Mouse (Mus musculus): ENCODE results near the gene Pof1b. TPM values are rescaled to one million over a fixed set of nuclear protein-coding genes. Genes with fewer than 3 reads are reported as not detected.

The Pof1b gene
- total RNA-seq (2023), result not detected in 4 replicates

GRCm38 (mm10) chrX:112698508-112698907 lies at the start of gene Pof1b:
TSS of gene Pof1b (minus strand) at chrX:112698651.

DNA sequence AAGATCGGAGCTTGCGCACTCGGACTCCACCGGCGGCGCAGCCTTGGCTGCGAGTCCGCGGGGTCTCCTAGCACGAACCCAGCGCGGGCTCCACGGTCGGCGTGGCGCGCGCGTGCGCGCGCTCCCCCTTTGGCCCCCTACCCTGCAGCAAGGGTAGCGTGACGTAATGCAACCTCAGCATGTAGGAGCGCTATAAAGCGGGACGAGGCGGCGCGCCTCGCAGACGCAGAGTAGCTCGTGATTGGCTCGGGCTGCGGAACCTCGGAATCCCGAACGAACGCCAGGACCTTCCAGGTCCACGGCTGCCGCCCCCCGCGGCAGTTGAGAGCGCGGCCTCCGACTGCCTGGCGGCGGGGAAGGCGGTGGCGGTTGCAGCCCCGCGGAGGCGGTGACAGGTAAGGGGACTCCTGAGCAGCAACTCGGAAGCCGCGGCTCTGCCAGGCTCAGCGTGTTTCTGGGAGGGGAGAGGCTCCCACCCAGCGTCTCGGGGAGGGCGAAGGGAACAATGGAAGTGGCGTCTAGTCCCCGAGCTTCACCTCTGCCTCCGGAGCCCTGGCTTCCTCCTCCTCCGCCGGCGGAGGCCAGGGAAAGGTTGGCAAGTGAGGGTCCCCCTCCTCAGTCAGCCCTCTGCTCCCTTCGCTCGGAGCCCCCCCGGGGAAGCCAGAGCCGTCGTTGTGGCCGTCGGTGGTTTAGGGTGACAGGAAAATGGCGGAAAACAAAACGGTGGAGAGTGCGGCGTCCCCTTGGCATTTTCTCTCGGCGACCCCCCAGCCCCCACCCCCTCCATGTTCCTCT lies 97.7 kb downstream of the Pof1b start, which contains the start of gene Zfp711:
Gene Zfp711 (plus strand): TSS at position 16 of the 795 bp plus-strand sequence.

Other genes starting within 250 kb of the Pof1b start
- not detected in 4 replicates for gene 2010106E10Rik, start 203.4 kb downstream of the Pof1b start, total RNA-seq (2023)
- not detected in 4 replicates for gene Zfp711, start 98.1 kb downstream of the Pof1b start, total RNA-seq (2023)

Measured in B cell, adult 62 days (primary cell).